Mouse (Mus musculus) embryonic facial prominence, embryonic 13.5 days (tissue): ENCODE data around the gene Adipoq. TPM values are rescaled to one million over a fixed set of nuclear protein-coding genes. Genes with fewer than 3 reads are reported as not detected.

Experiments used
- ATAC-seq: fragments of 200-750 bp; cut with Nextera tagmentation; 2 replicates; pipeline ENCODE4 v1.8.0; 2017; ENCODE audit warnings: low read depth; ENCODE audit not compliant: insufficient number of reproducible peaks, insufficient read depth, low FRiP score, low TSS enrichment
- H3K27ac ChIP-seq: fragments of 300-500 bp; sonication (generic); 2 replicates; pipeline ENCODE4 v1.5.1; 2015; ENCODE audit warnings: moderate library complexity, mild to moderate bottlenecking, inconsistent platforms
- H3K27me3 ChIP-seq: fragments of 300-500 bp; sonication (generic); 2 replicates; pipeline ENCODE4 v1.6.1; 2015; ENCODE audit warnings: mild to moderate bottlenecking, inconsistent platforms
- H3K36me3 ChIP-seq: fragments of 300-500 bp; sonication (generic); 2 replicates; pipeline ENCODE4 v1.6.1; 2015; ENCODE audit warnings: mild to moderate bottlenecking, inconsistent platforms
- H3K4me1 ChIP-seq: fragments of 300-500 bp; sonication (generic); 2 replicates; pipeline ENCODE4 v1.6.1; 2015; ENCODE audit warnings: inconsistent platforms
- H3K4me2 ChIP-seq: fragments of 300-500 bp; sonication (generic); 2 replicates; pipeline ENCODE4 v1.6.1; 2015; ENCODE audit warnings: moderate library complexity, mild to moderate bottlenecking, inconsistent platforms
- H3K4me3 ChIP-seq: fragments of 300-500 bp; sonication (generic); 2 replicates; pipeline ENCODE4 v1.5.1; 2015; ENCODE audit warnings: mild to moderate bottlenecking, inconsistent platforms
- H3K9ac ChIP-seq: fragments of 300-500 bp; sonication (generic); 2 replicates; pipeline ENCODE4 v1.6.1; 2015; ENCODE audit warnings: mild to moderate bottlenecking, inconsistent platforms
- H3K9me3 ChIP-seq: fragments of 300-500 bp; sonication (generic); 2 replicates; pipeline ENCODE4 v1.6.1; 2016; ENCODE audit warnings: inconsistent platforms
- WGBS: fragments of 180-500 bp; shearing (Covaris S2); methylation state at CpG from one replicate; pipeline ENCODE4 v1.1.7; 2015; ENCODE audit warnings: mixed read lengths; 5-methylcytosine and 5-hydroxymethylcytosine counted together
- polyA plus RNA-seq: library from polyadenylated mRNA; unstranded; fragments of >200 nt; fragmentation: Nextera tagmentation; extraction: Ambion mirVana; gene quantifications from 2 replicates; pipeline ENCODE4 v1.2.1, GENCODE M21; 2015

Adipoq gene
- polyA plus RNA-seq, 1 experiment from 2014 or later = not detected

DNA sequence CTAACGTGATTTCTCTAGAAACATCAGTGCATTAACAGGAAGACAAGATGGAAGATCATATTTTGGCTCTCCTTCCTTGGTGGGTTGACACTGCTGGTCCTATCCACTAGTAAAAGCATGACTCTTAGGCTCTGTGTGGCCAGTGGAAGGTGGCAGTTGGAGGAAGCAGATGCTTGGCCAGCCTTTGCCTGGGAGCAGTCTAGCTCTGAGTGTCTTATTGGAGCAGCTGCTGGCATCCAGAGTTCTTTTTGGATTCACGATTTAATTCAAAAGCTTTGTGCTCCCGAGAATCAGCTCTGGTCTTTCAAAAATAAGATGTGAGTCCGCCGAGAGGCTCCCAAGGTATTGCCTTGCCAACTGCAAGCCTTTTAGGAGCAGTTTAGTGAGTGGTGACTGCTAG is 1.1 kb upstream of the Adipoq start:
- WGBS = 80% methylated on average over 5 of the region's 5 CpGs
- Histone ChIP-seq H3K27ac (no peak overlapping the region), H3K4me3 (no peak overlapping the region), H3K9ac (no peak overlapping the region), H3K4me1 (no peaks in the 10 kb centered on the region), H3K36me3 (no peaks in the 10 kb centered on the region), H3K4me2 (no peak overlapping the region), H3K27me3 (no peaks in the 10 kb centered on the region), H3K9me3 (no peaks in the 10 kb centered on the region)
- no peak for ATAC-seq

- H3K27ac ChIP-seq = no peak overlapping the region
- H3K36me3 ChIP-seq = no peaks in the 10 kb centered on the region
- no peak overlapping the region for H3K4me2 ChIP-seq
- WGBS = 48% methylated on average over 2 of the region's 2 CpGs
- H3K27me3 ChIP-seq = no peaks in the 10 kb centered on the region
- no peaks in the 10 kb centered on the region for H3K4me1 ChIP-seq
- no peaks in the 10 kb centered on the region for H3K9me3 ChIP-seq
- no peak for ATAC-seq
- H3K9ac ChIP-seq = no peak overlapping the region
- no peak overlapping the region for H3K4me3 ChIP-seq
Measured at GRCm38 (mm10) chr16:23148936-23149335, 2.6 kb downstream of the Adipoq start.

GRCm38 (mm10) chr16:23149396-23149795 is 3.1 kb downstream of the Adipoq start:
- WGBS = 78% methylated on average over 8 of the region's 8 CpGs
- no peak for ATAC-seq
- Histone ChIP-seq H3K9ac (no peak overlapping the region), H3K4me1 (no peaks in the 10 kb centered on the region), H3K27ac (no peak overlapping the region), H3K4me3 (no peak overlapping the region), H3K36me3 (no peaks in the 10 kb centered on the region), H3K9me3 (no peaks in the 10 kb centered on the region), H3K4me2 (no peak overlapping the region), H3K27me3 (no peaks in the 10 kb centered on the region)

GRCm38 (mm10) chr16:23151423-23151822 is 5.1 kb downstream of the Adipoq start:
- Histone ChIP-seq H3K36me3 (no peaks in the 10 kb centered on the region), H3K4me3 (no peak overlapping the region), H3K9me3 (no peaks in the 10 kb centered on the region), H3K4me2 (no peak overlapping the region), H3K27me3 (no peaks in the 10 kb centered on the region), H3K9ac (no peak overlapping the region), H3K4me1 (no peaks in the 10 kb centered on the region), H3K27ac (no peak overlapping the region)
- WGBS = 12% methylated on average over 2 of the region's 2 CpGs
- ATAC-seq = no peak

GRCm38 (mm10) chr16:23154261-23154660 is 7.9 kb downstream of the Adipoq start:
- Histone ChIP-seq H3K4me3 (no peak overlapping the region), H3K9me3 (no peaks in the 10 kb centered on the region), H3K9ac (no peak overlapping the region), H3K4me2 (no peak overlapping the region), H3K27ac (no peak overlapping the region), H3K4me1 (no peaks in the 10 kb centered on the region), H3K27me3 (no peaks in the 10 kb centered on the region), H3K36me3 (no peaks in the 10 kb centered on the region)
- WGBS = 77% methylated on average over 5 of the region's 5 CpGs
- no peak for ATAC-seq

GRCm38 (mm10) chr16:23157013-23157412 is 10.7 kb downstream of the Adipoq start:
- no peaks in the 10 kb centered on the region for H3K9me3 ChIP-seq
- no peaks in the 10 kb centered on the region for H3K4me1 ChIP-seq
- WGBS = 92% methylated on average over 13 of the region's 13 CpGs
- no peaks in the 10 kb centered on the region for H3K27me3 ChIP-seq
- H3K9ac ChIP-seq = no peak overlapping the region
- no peaks in the 10 kb centered on the region for H3K36me3 ChIP-seq
- no peak overlapping the region for H3K4me3 ChIP-seq
- H3K4me2 ChIP-seq = no peak overlapping the region
- no peak for ATAC-seq
- H3K27ac ChIP-seq = no peak overlapping the region

- H3K9ac ChIP-seq = no peak overlapping the region
- H3K4me2 ChIP-seq = no peak overlapping the region
- WGBS = 88% methylated on average over 7 of the region's 7 CpGs
- H3K36me3 ChIP-seq = no peaks in the 10 kb centered on the region
- H3K27me3 ChIP-seq = no peaks in the 10 kb centered on the region
- H3K4me3 ChIP-seq = no peak overlapping the region
- H3K4me1 ChIP-seq = no peaks in the 10 kb centered on the region
- no peak overlapping the region for H3K27ac ChIP-seq
- no peaks in the 10 kb centered on the region for H3K9me3 ChIP-seq
- ATAC-seq = no peak
Measured at GRCm38 (mm10) chr16:23158292-23158691, 12.0 kb downstream of the Adipoq start.

- no peaks in the 10 kb centered on the region for H3K4me1 ChIP-seq
- H3K4me2 ChIP-seq = no peak overlapping the region
- no peak overlapping the region for H3K27ac ChIP-seq
- 66% methylated on average over 2 of the region's 2 CpGs for WGBS
- no peaks in the 10 kb centered on the region for H3K9me3 ChIP-seq
- ATAC-seq = no peak
- no peaks in the 10 kb centered on the region for H3K36me3 ChIP-seq
- no peak overlapping the region for H3K9ac ChIP-seq
- H3K4me3 ChIP-seq = no peak overlapping the region
- no peaks in the 10 kb centered on the region for H3K27me3 ChIP-seq
Measured at GRCm38 (mm10) chr16:23158957-23159356, 12.6 kb downstream of the Adipoq start.

GRCm38 (mm10) chr16:23159749-23160148 is 13.4 kb downstream of the Adipoq start:
- Histone ChIP-seq H3K4me2 (no peak overlapping the region), H3K9ac (no peak overlapping the region), H3K4me3 (no peak overlapping the region), H3K27ac (no peak overlapping the region), H3K4me1 (no peaks in the 10 kb centered on the region), H3K36me3 (no peaks in the 10 kb centered on the region), H3K9me3 (no peaks in the 10 kb centered on the region), H3K27me3 (no peaks in the 10 kb centered on the region)
- WGBS = 68% methylated on average over 2 of the region's 2 CpGs
- no peak for ATAC-seq

- H3K36me3 ChIP-seq = no peaks in the 10 kb centered on the region
- H3K27ac ChIP-seq = no peak overlapping the region
- H3K4me2 ChIP-seq = no peak overlapping the region
- H3K27me3 ChIP-seq = no peaks in the 10 kb centered on the region
- no peaks in the 10 kb centered on the region for H3K9me3 ChIP-seq
- no peak overlapping the region for H3K4me3 ChIP-seq
- no peak overlapping the region for H3K9ac ChIP-seq
- no peak for ATAC-seq
- H3K4me1 ChIP-seq = no peaks in the 10 kb centered on the region
- 68% methylated on average over 3 of the region's 3 CpGs for WGBS
Measured at GRCm38 (mm10) chr16:23162116-23162515, 15.8 kb downstream of the Adipoq start.

- WGBS = 58% methylated on average over 6 of the region's 6 CpGs
- no peaks in the 10 kb centered on the region for H3K9me3 ChIP-seq
- no peaks in the 10 kb centered on the region for H3K36me3 ChIP-seq
- no peak overlapping the region for H3K27ac ChIP-seq
- H3K9ac ChIP-seq = no peak overlapping the region
- no peak for ATAC-seq
- no peak overlapping the region for H3K4me3 ChIP-seq
- H3K4me1 ChIP-seq = no peaks in the 10 kb centered on the region
- no peak overlapping the region for H3K4me2 ChIP-seq
- no peaks in the 10 kb centered on the region for H3K27me3 ChIP-seq
Measured at GRCm38 (mm10) chr16:23164443-23164842, 18.1 kb downstream of the Adipoq start.

- no peaks in the 10 kb centered on the region for H3K9me3 ChIP-seq
- no peaks in the 10 kb centered on the region for H3K27me3 ChIP-seq
- WGBS = 63% methylated on average over 9 of the region's 9 CpGs
Measured at GRCm38 (mm10) chr16:23165441-23165840, 19.1 kb downstream of the Adipoq start.

DNA sequence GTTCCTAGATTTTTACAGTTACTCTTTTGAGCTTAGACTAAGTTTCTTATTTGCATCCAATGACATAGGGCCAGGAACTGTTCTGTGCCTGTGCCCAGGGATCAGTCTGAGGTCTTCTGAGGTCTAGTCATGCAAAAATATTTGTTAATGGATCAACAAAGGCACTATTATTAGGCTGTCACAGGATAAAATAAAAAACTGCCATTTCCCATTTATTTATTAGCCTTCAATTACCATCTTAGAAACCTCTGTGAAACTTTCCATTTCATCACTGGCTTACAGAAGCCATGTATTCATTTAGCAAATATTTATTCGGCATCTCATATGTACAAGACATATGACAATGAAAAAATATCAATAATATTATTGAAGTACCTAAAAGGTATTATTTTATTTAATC is 20.3 kb downstream of the Adipoq start:
- no peak for ATAC-seq
- Histone ChIP-seq H3K4me2 (no peak overlapping the region), H3K27ac (no peak overlapping the region), H3K4me1 (no peaks in the 10 kb centered on the region), H3K27me3 (no peaks in the 10 kb centered on the region), H3K4me3 (no peak overlapping the region), H3K9me3 (no peaks in the 10 kb centered on the region), H3K9ac (no peak overlapping the region), H3K36me3 (no peaks in the 10 kb centered on the region)
- 84% methylated on average over 1 of the region's 1 CpGs for WGBS

More at GRCm38 (mm10) chr16:23165441-23165840, 19.1 kb downstream of the Adipoq start:
- Histone ChIP-seq H3K36me3 (no peaks in the 10 kb centered on the region), H3K4me3 (no peak overlapping the region), H3K4me2 (no peak overlapping the region), H3K9ac (no peak overlapping the region), H3K4me1 (no peaks in the 10 kb centered on the region), H3K27ac (no peak overlapping the region)
- ATAC-seq = no peak
